Mouse (Mus musculus) mesoderm, embryonic 11.5 days (tissue): ENCODE data around the gene Naa38.

Source experiments
- DNase-seq: peaks from one replicate; pipeline ENCODE4 v3.0.0-alpha.2; 2012; ENCODE audit warnings: low read depth, low spot score

Gene Naa38

DNA sequence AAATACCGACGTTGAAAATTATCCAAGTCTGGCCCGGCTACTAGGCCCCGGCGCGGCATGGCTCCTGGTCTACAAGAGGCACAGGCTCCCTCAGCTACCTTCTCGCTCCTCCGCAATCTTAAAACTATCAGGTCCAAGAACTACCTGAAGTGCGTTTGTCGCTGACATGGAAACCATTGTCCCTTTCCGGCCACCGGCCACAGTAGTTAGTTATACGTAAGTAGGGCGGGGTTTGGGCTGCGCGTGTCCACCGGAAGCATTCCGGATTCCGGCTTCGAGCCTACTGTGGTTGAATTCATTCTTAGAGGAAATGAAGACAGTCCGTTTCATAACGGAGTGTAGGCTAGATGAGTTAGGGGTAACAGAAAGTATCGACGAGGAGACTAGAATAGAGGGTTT, at the start of gene Naa38, which contains the start of gene Cyb5d1:
TSS of gene Naa38 (plus strand) at position 253 of the 399 bp plus-strand sequence.
TSS of gene Cyb5d1 (minus strand) at position 397 of the 399 bp plus-strand sequence.
- peak; percentile 88 for DNase-seq

DNA sequence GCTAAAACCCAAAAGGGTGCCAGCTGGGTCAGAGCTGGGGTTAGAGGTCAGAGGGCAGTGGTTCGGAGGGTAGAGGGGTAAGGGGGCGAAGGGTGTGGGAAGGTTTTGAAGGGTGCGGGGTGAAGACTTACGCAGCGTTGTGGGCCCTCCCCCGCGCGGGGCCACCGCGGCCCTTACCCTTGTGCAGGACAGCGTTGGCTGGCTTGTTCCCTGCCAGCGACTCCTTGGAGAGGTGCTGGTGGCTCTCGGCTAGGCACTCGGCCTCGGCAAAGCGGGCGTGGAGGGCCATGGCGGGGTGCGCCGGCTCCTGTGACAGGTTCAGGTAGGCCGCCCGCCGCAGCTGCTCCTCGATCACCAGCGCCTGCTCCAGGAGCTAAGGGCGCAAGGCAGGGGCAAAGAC, 48.8 kb upstream of the Naa38 start:
- DNase-seq: no peak

DNA sequence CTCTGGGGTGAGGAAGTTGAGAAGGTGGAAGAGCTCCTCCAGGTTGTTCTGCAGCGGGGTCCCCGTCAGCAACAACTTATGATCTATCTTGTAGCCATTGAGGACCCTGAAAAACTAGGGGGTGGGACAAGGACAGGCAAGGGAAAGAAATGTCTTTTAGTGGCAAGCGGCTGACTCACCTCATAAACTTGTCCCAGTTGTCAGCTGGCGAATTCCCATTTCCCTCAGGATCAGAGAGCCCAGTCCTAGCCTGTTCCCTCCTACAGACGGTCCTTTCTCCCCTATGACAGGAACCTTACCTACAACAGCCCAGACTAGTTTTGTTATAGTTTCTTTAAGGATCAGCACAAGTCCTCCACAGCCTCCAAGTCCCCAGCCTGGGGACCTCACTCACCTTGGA, 38.7 kb upstream of the Naa38 start:
- DNase-seq: no peak

DNA sequence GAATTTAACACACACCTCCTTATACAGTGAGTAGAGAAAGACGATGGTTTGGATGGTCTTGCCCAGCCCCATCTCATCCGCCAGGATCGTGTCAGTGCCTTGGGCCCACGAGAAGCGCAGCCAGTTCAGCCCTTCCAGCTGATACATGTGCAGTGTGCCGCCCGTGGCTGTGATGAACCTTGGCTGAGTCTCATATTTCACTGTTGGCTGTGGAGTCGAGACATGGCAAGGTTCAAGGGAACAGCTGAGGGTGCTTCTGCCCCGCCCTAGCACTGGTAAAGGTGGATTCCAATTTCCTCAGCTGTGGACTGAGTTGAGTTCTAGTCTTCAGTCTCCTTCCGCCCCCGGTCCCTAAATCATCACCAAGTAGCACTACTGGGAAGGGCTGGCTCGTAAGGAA, 37.6 kb upstream of the Naa38 start:
- DNase-seq: no peak

DNA sequence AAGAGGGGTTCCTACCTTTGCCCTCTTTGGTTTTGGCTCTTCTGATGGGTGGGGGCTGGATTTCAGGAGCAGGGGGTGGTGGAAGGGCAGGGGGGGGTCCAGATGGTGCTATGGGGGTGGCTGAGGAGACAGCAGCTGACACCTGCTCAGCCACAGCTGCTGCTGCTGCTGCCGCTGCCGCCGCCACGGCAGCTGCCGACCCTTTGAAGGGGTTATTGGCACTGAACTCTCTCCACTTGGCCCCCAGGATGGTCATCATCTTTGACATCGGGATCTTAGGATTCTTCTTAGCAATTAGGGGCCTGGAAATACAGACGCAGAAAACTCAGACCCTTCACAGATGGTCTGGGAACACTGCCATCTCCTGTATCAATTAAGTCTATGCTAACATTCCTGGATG, 33.3 kb upstream of the Naa38 start:
- DNase-seq: no peak

DNA sequence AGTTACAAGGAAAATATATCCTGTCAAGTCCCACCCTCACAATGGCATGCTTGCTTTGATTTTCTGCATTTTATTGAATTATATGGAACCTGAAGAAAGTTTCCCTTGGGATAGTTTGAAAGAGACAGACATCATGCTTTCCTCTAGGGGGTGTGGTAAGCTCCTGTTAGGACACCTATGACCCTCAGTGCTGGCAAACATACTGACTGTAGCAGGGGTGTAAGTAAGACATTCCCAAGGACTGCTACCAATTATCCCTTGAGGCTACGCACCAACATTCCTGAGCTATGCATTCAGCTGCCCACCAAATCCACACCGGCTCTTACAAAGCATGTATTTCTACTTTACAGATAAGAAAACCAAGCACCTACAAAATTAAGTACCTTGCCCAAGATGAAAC, 32.8 kb upstream of the Naa38 start:
- no peak for DNase-seq

DNA sequence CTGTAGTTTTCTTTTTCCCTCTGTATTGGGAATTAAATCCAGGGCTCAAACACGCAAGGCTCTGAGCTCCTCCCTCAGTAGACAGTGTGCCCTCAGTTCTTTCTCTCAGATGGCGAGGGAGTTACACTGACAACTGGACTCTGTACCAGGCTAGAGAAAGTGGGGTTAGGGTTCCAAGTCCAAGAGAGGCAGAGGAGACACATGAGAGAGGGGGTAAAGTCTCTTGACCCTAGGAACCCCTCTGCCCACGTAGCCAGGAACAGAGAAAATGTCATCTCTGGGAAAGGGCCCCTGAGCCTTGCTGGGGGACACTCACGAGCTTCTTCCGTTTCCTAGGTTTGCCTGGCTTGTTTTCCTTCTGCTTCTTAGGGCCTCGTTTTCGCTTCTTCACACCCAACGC, 30.9 kb upstream of the Naa38 start:
- no peak for DNase-seq

DNA sequence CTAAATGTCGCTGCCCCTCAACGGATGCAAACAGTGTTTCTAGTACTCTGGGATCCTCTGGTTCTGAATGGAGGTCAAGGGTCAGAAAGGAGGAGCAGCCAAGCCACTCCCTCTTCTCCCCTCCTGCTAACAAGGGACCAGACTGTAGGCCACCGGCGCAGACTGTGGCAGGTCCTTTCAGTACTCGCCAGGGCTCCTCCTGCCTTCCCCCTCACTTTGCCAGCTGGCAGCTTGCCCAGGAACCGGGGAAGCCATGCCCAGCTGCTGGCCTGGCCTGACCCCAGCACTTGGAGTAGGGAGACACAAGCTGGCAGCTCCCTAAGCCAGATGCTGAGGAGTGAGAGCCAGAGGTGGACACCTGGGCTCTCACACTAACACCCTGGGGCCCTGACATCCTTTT, 30.4 kb upstream of the Naa38 start:
- peak; percentile 73 for DNase-seq

DNA sequence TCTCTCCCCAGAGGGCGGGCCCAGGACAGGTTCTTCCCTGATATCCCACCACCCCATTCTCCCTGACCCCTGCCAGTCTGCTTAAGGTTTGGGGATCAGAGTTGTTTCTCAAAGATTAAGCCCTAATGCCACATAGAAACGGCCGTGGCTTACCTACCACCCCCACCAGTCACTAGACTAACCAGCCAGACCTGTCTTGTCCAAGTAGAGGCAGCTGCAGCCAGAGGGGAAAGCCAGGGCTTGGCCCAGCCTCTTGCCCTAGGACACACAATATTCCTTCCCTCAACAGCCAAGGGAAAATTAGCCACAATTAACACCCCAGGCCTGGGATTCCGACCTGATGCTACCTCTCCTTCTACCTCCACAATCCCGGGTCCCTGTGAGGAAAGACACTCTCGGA, 29.6 kb upstream of the Naa38 start:
- DNase-seq: no peak

DNA sequence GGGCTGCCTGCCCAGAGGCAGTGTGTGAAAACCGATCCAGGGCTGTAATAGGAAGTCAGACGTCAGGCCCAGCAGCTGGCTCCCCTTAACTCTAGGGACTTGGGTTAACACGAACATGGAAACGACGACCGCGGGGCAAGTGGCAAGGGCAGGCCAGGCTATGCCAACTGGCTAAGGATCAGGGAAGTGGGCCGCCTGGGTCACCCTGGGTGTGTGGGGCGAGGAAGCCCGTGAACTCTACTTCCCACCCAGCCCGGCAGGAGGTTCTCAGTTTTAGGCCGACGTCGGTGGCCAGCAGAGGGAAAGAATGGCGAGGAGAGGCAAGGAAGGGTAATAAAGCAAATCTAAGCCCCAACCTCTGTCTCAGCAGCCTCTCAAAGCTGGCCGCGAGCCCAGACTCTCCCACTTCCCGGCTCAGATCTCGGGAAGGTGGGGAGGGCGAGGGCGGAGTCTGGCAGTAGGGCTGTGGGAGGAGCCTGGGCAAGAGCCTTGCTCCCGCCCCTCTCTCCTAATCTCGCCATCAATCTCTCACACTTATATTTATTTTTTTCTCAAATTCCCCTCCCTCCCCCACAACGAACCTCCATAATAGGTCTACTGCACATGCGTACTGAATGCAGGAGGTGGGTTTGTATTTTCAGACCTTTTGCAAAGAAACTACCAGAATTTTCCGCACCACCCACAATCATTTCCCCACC, 29.0 kb upstream of the Naa38 start:
- DNase-seq: peak; percentile 95

DNA sequence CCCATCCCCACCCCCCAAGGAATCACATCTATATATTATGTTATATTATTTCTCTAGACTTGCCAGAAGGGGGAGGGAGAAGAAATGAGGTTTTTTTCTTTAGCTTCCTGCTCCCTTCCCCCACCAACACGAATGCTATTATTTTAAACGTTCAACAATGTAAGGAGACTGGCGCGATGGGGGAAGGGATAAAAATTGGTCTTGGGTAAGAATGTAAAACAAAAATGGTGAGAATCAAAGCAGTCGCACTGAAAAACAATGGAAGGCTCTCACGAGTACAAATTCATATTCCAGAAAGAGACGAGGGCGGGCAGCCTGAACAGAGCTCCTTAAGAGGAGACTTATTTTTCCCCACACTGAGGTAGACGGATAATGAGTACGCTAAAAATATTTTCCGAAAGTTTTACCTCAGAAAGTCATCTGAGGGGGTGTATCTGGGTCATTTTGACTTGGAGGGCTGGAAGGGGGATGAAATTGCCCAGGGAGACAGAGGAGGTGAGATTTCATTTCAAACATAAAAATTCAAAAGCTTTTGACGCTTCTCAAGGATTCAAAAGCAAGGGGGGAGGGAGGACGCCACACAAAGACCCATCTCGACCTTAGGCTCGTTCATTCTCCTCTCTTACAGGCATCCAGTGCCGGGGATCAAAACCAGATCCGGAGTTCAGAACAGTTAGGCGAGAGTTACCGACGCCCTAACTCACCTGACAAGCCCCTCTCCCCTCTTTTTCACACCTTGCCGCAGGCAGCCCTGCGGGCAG, 28.3 kb upstream of the Naa38 start:
- no peak for DNase-seq

DNA sequence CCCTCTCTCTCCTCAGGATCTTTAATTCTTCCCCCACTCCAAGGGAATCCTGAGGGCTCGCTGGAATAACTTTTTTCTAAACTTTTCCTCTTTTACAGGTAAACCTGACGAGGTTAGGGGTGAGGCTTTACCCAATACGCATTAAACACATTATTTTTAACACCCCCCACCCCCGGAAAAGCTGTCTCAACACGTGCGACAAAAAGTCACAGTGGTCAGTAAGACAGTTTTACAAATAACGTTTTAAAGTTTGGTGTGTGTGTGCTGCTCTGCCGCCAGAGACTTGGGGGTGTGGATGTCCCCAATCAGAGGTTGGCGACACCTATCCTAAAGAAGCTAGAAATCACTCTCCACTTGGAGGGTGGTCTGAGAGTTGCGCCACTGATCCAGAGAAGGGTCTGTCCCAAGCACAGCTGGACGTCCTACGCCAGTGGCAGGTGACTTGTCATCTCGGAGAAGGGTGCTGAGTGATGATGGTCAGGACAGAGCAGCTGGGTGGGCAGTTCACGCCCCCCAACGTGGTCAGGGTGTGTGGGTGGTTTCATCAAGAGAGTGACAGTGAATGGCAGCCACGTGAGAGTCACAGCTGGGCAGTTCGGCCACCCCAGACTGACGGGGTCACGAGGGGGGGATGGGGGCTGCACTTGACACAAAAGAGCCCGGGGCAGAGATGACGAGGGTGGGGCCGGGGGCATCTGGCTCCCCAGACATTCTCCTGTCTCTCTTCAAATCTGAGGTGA, 27.5 kb upstream of the Naa38 start:
- peak; percentile 76 for DNase-seq

DNA sequence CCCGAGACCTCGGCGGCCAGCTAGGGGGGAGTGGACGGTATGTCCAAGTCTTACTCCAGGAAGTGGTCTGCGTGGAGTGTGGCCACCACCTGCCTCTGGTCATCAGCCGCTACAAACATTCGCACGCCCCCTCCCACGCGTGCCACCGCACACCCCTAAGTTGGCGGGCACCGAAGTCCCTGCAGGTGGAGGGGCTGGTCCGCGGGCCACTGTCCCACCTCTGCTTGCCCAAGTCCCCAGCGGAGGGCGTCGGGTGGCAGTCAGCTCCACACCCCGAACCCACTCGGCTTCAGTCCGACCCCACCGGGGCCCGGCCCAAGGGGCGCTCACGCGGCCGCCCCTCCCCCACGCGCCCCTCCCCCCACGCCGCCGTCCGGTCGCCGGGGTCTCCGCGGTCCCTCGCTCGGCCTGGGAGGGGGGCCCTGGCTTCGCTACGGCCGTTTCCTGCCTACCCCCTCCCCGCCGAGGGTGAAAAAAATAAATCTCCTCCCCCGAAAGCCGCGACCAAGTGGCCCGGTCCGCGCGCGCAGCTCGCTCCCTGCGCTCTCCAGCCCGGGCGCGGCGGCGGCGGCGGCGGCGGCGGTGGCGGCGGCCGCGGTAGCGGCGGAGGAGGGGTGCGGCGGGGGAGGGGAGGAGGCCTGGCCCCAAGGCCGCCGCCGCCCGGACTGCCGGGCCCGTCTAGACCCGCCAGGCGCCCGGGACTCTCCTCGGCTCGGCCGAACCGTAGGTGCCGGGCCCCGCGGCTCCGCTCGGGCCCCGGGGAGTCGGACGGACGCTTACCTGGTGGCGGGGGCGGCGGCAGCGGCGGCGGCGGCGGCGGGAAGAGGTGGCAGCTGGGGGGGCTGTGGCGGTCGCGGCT, 26.7 kb upstream of the Naa38 start:
- DNase-seq: no peak

DNA sequence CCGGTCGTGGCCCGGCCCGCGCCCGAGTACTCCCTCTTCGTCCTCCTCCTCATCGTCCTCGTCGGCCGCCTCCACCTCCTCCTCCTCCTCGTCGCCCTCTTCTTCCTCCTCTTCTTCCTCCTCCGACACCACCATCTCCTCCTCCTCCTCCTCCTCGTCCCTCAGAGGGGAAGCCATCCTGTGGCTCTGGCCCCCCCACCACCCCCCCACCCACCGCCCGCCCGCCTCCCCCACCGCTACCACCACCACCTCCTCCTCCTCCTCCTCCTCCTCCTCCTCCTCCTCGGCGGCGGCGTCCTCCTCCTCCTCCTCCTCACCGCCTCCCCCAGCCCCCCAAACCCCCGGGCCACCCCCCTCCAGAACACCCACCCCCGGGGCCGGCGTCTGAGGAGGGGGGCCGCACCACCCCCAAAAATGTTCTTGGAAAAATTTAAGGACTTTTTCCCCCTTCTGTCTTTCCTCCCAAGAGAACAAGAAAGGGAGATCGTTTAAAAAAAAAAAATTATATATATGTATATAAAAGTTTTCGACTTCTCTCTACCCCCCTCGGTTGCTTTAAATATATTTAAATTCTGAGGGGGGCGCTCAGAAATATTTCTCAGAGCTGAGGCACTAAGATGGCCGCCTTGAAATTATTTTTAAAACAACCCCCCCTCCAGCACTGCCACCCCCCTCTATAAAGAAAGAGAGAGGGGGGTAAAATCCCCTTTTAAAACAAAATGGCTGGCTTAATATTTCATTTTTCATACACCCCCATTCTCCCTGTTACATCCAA, 25.9 kb upstream of the Naa38 start, which contains the start of gene Chd3:
TSS of gene Chd3 (minus strand) at position 192 of the 775 bp plus-strand sequence.
- no peak for DNase-seq

DNA sequence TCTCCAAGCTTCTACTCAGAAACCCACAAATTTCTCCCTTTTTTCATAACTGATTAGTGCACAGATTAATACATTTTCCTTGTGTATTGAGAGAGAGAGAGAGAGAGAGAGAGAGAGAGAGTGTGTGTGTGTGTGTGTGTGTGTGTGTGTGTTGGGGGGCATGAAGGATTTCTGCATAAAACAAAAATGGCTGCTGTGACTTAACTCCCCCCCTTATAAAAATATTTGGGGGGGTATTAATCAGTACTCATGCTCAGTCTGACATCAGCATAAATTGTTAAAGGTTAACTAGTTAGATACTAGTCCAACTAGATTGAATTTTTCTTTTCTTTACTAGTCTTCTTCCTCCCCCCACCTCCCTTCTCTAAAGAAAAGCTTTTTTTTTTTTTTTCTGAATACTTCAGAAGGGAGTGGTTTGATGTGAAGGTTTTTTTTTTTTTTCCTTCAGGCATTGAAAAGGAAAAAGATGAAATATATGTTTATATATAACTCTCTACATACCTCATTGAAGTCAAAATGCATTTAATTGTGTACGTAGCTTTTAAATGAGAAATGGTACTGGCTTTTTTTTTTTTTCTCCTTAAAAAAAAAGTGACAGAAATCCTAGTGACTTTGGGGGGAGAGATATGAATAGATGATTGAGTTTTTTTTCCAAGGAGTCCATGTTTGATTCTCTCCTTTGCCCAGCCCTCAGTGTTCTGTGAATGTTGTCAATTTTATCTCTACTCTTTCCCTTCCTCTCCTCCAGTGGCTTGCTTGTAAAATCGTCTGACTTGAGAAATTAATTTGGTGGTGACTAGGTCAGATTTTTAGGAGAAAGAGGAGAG, 25.1 kb upstream of the Naa38 start:
- DNase-seq: no peak

DNA sequence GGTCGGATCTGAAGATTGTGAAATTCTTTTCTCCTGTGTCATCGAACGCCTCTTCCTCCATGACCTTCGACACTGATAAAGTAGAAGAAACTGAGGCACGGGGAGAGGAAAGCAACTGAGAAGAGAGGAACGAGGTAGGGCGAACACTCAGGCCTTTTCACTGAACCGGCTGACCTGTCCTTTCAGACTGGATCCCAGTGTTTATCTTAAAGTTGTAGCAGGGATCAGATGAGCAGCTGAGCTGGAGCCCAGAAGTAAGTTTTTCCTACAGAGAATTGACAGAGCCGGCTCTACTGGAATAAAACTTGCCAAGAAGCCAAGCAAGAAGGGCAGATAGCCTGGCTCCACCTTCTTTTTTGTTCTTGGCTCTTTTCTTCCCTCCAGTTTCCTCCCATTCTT, 24.5 kb upstream of the Naa38 start:
- DNase-seq: no peak

DNA sequence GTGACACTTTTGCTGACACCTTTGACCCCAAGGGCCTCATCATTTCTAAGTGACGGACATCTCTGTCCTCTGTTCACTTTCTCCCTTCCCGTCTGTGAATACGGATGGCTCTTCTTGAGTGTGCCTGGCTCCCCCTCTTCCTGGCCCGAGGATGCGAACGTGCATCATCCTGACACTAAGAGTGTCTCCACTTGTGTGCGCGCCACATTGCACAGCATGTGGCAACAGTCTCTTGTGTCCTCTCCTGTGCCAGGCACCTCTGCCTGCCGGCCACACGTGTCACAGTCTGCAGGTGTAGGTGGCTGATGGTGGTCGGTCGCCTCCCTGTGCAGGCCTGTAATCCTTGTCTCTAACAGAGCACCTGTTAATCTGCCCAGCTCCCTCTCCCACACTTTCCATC, 23.7 kb upstream of the Naa38 start:
- DNase-seq: no peak

DNA sequence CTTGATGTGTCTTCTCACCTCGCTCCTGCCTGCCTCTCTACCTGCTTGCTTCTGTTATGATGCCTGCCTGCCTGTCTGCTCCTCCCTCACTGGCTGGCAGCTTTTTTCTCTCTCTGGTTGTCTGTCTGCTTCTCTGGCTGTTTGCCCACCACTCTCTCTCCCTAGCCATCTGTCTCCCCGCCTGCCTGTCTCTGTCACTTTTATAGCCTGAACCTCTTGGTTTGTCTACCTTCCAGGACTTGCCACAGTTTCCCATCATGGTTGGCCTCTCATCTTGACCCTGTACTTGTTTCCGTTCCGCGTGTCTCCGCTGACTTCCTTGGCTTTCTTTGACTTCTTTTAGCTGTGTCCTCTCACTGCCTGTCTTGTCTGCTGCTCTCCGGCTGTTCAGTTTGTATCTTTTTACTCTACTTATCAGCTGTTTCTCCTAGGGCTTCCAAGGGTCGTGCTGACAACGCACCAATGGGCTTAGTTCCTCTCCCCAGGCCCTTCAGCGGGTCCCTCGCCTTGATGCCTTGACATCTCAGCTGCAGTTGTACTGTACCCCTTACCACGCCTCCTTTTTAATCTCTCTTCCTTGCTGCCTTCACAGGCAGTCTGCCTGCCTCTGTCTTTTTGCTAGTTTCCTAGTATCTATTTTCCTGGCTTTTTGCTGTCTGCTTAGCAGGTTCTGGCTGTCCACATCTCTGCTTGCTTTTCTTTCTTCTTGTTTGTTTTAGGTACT, 23.1 kb upstream of the Naa38 start:
- no peak for DNase-seq

DNA sequence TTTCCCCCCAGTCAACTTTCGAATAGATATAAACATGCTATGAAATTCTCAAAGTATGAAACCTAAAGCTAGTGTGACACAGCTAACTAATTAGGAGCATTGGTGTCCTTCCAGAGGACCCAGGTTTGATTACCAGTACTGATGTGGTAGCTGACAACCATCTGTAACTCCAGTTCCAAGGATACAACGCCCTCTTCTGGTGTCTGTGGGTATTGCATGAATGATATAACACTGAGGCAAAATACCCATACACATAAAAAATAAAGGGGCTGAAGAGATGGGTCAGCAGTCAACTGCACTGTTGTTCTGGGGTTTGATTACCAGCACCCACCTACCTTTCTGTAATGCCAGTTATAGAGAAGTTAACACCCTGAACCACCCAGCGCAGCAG, 22.5 kb upstream of the Naa38 start:
- no peak for DNase-seq
